11 mouse cellular contexts compared by ENCODE assay signal in genomic region chr1:137091762-137092161, GRCm38 (mm10).
DNase-seq lines count a peak whose midpoint lies in the region; ATAC-seq lines count a peak whose summit lies in the region.
"Had no signal": no experiment of that assay in that cellular context is flagged by ENCODE, and none has a peak within 500 bp of the region (broad histone marks: within the 10 kb centered on the region; RNA-seq: fewer than 3 reads in every experiment).

No protein-coding gene starts in this region.

- peaks cover 6% of the 10 kb centered on the region; the same call in 1 of the 2 replicates for H3K4me1 ChIP-seq in midbrain, embryonic 14.5 days (ENCODE audit: control insufficient read depth, insufficient read depth, low read length)
- H3K4me1 ChIP-seq: heart, embryonic 12.5 days had no signal

- no peak overlapping the region for H3K9ac ChIP-seq in midbrain, embryonic 14.5 days (replicated peaks; ENCODE audit: low read length)
- H3K9ac ChIP-seq: heart, embryonic 12.5 days had no signal

- no peaks in the 10 kb centered on the region for H3K36me3 ChIP-seq in midbrain, embryonic 14.5 days (ENCODE audit: control insufficient read depth, insufficient read depth, low read length)
- H3K36me3 ChIP-seq: heart, embryonic 12.5 days had no signal

- no peak for DNase-seq in frontal cortex, postnatal 14 days (ENCODE audit: low spot score in 2 of 2)
- peak; percentile 32 for DNase-seq in ES-CJ7 (ENCODE audit: low read depth, low spot score)
- peak; percentile 56 for DNase-seq in embryo, embryonic 11 days
- peak; percentile 81 for DNase-seq in midbrain, embryonic 14.5 days
- no peak for DNase-seq in heart, postnatal 10 days
- DNase-seq in spleen, adult 18-20 months, result no peak
- no peak for DNase-seq in kidney, adult 9 months

- no peaks in the 10 kb centered on the region for H3K27me3 ChIP-seq in midbrain, embryonic 14.5 days (ENCODE audit: control insufficient read depth, insufficient read depth, low read length)
- H3K27me3 ChIP-seq: heart, embryonic 12.5 days had no signal

- H3K9me3 ChIP-seq in midbrain, embryonic 14.5 days (ENCODE audit: control insufficient read depth, low read length), result no peaks in the 10 kb centered on the region
- H3K9me3 ChIP-seq: heart, embryonic 12.5 days had no signal

- no peak overlapping the region for H3K27ac ChIP-seq in midbrain, embryonic 14.5 days (replicated peaks; ENCODE audit: low read depth, low read length)
- H3K27ac ChIP-seq: macrophage had no signal

- 2% methylated on average over 9 of the region's 9 CpGs for WGBS in midbrain, embryonic 14.5 days

- H3K4me3 ChIP-seq in midbrain, embryonic 14.5 days (replicated peaks; ENCODE audit: low read depth, low read length), result no peak overlapping the region
- H3K4me3 ChIP-seq: heart, embryonic 12.5 days had no signal

- peak overlapping the region; percentile 18 for H3K4me2 ChIP-seq in midbrain, embryonic 14.5 days (ENCODE audit: low read length)
- H3K4me2 ChIP-seq: heart, embryonic 12.5 days had no signal

- intact Hi-C loops in heart, postnatal 10 days (cut with DNase I), result no loop called here

- ATAC-seq in frontal cortex, adult (ENCODE audit: low TSS enrichment), result peak; percentile 97
- ATAC-seq in midbrain, embryonic 14.5 days (ENCODE audit: low FRiP score, low TSS enrichment), result no peak
- ATAC-seq: CD4-positive, CD25-positive, alpha-beta regulatory T cell, adult 4 months had no signal

Comparison
In these comparisons a context has a peak if more than half of its experiments do, and no peak if none do; other contexts are left out.
1. DNase-seq: peak in ES-CJ7 (single experiment), embryo, embryonic 11 days (single experiment) and midbrain, embryonic 14.5 days (single experiment); none in frontal cortex, postnatal 14 days (0 of 2), heart, postnatal 10 days (0 of 2), spleen, adult 18-20 months (0 of 2) and kidney, adult 9 months (single experiment).